Mouse (Mus musculus) small intestine, adult 2 months (tissue): ENCODE data around the gene Ntrk3.

ENCODE experiments used
- CTCF ChIP-seq: fragments of 200-500 bp; IDR thresholded peaks from 2 replicates; pipeline ENCODE4 v1.5.1; 2012; ENCODE audit warnings: low read depth, mild to moderate bottlenecking, control low read depth, inconsistent platforms, low read length, moderate library complexity, mixed read lengths; ENCODE audit not compliant: insufficient replicate concordance, insufficient read length; ENCODE audit errors: extremely low read depth
- POLR2A ChIP-seq: fragments of 200-500 bp; IDR thresholded peaks from 2 replicates; pipeline ENCODE4 v1.6.1; 2012; ENCODE audit warnings: low read depth, mild to moderate bottlenecking, control low read depth, inconsistent platforms, low read length, moderate library complexity

DNA sequence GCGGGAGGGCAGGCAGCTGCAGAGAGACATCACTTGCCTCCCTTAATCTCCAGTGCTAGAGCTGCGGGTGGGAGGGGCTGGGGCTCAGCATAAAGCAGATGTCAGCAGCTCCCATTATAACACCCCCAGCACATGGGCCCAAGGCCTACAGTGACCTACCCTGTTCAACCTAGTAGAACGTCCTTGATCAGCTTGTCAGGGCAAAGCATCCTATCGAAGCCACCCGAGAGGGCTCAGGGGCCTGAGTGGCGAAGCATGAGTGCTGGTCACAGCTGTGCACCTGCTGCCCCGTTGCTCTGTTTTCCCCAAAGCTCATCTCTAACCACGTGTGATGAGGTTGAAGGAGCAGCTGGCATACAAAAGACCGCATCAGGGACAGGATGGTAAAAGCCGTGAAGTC is 191.3 kb downstream of the Ntrk3 start:
- TF ChIP-seq CTCF (no peak), POLR2A (no peak)
